Mouse (Mus musculus): ENCODE measurements around the gene Ipo11.

DNA sequence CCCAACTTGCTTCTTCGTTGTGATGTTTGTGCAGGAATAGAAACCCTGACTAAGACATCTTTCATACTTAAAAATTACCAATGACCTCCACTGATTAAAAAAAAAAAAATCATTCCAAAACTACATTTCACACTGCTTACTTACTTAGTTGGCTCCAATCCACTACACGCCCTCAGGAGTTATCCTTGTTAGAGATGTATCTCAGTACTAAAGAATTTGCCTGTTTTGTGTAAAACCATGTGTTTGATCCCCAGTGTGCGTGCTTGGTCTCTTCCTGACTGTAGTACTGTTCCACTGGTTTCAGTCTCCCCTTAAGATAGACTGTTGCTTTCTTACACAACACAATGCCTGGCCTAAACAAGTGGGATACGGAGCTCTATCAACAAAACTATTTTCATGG, 117.0 kb downstream of the Ipo11 start:
- no peak for TF ChIP-seq CTCF (IDR thresholded peaks at IDR 0.05; ENCODE audit: low read depth)
- no peak for TF ChIP-seq EP300 (IDR thresholded peaks at IDR 0.05; ENCODE audit: low read depth)
